Mouse (Mus musculus): ENCODE results near the gene Pias3.
A peak's percentile ranks its signal among the peaks of the same experiment; 100 is the strongest.
"Not testable (repeated sequence)": the region's sequence is repeated elsewhere in the genome, so short reads cannot be mapped to it uniquely, and the experiment has no call there.

Pias3 gene

DNA sequence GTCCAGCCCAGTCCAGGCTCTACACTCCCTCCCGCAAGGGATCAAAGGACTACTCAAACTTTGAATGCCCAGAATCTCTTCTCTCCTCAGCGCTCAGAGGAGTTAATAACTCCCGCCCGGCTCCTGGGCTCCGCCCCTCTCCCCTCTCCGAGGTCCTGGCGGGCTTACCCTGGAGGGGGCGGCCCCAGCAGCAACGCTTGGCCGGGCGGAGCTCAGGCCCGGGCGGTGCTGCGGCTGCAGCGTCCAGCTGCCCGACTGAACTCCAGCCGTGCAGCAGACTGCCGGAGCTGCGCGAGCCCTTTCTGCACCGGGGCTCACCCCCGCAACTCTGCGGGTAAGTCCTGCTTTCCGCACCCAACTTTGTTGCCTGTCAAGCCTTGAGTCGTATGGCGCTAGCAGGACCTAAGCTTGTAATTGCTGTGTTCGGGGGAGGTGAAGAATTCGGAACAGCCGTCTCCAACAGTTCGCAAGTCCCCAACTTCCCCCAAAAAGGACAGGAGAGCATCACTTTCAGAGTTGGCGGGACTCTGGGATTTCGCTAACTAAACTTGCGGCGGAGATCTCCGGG, at the start of gene Pias3:
Gene Pias3, plus strand, starts transcription at position 187 of the 568 bp plus-strand sequence.
- DNase-seq (ENCODE audit: low read depth, low spot score) = peak; percentile 32

DNA sequence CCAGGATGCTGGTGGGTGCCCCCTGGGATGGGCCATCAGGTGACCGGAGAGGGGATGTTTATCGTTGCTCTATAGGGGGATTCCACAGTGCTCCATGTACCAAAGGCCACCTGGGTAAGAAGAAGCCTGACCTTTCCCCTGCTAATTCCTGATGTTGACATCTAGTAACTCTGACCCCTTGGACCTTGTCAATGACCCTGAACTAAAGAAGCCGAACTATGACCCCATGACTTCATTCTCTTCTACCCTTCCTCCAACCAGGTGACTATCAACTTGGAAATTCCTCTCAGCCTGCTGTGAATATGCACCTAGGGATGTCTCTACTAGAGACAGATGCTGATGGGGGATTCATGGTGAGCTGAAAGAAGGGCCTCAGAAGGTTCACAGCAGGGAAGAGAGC, 48.8 kb upstream of the Pias3 start:
- DNase-seq (ENCODE audit: low read depth, low spot score) = no peak

GRCm38 (mm10) chr3:96660901-96661300, 35.3 kb upstream of the Pias3 start:
- DNase-seq (ENCODE audit: low read depth, low spot score) = no peak

- DNase-seq (ENCODE audit: low read depth, low spot score) = no peak
These were observed 33.4 kb upstream of the Pias3 start for GRCm38 (mm10) chr3:96662731-96663316.

DNA sequence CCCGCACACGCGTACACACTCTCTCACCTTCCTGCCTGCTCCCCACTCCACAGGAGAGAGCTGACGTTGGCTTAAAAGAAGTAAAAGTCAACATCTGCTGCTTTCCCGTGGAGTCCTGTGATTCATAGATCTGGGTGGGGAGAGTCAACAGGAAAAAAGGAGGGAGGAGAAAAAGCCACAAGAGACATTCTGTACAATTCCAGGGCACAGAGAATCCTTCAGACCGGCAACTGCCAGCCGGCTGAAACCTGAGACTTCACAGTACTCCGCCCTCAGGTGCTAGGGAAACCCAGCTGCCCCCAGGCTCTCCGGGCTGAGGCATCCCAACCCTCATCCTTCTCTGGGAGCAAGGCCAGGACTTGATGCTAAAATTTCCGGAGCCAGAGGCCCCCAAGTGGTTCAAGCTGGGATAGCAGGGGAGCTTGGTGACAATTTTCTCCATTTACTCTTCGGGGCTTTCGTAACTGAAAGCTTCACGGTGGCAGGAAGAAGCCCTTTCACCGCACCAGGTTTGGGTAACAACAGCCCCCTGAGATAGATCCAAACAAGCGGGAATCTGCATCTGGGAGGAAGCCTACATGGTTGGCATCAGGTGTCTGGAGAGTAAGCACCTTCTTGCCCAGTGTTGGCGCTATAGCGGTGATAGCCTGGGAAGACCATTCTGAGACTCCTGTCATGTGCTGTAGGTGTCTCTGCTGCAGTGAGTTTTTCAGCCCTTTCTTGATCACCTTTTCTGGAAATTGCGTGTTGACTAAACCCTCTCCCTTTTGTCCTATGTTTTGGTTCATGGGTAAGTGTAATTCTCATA, 32.5 kb upstream of the Pias3 start:
- DNase-seq (ENCODE audit: low read depth, low spot score) = no peak

- not testable (repeated sequence) for DNase-seq (ENCODE audit: low read depth, low spot score)
These were observed 30.3 kb upstream of the Pias3 start for GRCm38 (mm10) chr3:96665732-96666363.

DNA sequence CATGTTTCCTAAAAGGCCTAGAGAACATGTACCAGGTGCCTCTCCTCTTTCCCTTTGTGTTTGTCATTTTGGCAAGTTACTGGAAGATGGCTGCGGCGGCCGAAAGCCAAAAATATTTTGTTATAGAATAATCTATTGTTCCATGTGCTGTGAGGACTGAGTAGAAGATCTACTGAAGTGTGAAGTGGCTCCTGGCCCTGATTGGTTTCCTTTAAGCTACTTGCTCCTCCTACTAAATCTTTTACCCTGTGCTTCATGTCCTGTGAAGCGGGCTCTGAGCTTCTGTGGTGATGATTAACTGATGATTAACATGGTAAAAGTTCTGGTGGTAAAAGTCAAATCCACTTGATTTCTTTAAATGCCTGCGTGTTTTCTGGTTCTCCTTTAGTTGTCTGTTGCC, 29.3 kb upstream of the Pias3 start:
- no peak for DNase-seq (ENCODE audit: low read depth, low spot score)

- no peak for DNase-seq (ENCODE audit: low read depth, low spot score)
These were observed 28.9 kb upstream of the Pias3 start for GRCm38 (mm10) chr3:96667316-96667715.

DNA sequence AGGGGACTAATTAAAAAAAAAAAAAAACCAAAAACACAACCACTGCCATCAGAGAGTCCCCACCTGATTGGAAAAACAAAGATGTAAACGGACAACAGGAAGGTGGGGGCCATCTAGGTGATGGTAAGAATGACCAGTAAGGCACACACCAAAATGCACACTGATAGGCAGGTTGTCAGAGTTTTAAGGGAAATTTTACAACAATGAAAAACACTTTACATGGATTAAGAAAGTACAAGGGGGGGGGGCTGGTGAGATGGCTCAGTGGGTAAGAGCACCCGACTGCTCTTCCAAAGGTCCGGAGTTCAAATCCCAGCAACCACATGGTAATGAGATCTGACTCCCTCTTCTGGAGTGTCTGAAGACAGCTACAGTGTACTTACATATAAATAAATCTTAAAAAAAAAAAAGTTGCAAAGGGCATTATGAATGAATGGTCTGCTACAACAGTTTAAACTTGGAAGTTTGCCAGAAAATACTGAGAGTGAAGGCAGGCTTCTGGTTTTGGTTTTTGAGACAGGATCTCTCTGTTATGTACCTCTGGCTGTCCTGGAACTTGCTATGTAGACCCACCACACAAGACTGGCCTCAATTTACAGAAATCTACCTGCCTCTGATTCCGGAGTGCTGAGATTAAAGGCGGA, 27.6 kb upstream of the Pias3 start:
- DNase-seq (ENCODE audit: low read depth, low spot score) = no peak

DNA sequence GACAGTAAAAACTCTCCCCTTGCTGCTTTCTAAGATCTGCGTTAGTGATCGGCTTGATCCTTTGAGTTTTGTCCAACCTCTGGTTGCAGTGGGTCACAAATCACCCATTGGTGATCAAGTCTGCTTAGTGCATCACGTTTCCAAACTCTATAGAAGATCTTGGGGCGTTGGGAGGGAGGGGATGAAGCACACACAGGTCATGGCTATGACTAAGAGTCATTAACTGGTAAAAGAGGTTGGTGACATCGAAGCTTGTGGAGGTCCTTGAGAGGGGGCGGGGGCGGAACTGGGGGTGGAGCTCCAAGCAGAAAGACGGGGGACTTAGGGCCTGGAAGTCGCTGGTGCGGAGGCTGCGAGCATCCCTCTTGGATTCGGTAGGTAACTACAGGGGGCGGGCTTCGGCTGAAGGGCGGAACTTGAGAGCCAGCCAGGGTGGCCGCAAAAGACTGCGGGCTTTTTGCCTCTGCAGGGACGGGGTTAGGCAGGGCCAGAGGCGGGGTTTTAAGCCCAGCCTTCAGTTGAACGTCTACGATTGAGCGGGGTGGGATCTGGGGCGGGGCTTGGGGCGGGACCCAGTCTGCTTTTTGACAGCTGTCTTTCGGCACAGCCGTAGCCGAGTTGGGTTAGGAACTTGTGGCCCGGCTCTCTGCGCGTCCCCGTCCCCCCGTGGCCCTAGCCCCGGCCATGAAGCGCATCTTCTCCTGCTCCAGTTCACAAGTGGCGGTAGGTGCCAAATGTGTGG, 26.3 kb upstream of the Pias3 start, which contains the start of gene Ankrd35:
Gene Ankrd35, plus strand, starts transcription at position 405 of the 742 bp plus-strand sequence.
- peak; percentile 22 for DNase-seq (ENCODE audit: low read depth, low spot score)

- DNase-seq (ENCODE audit: low read depth, low spot score) = no peak
These were observed 24.7 kb upstream of the Pias3 start for GRCm38 (mm10) chr3:96671519-96671918.

- no peak for DNase-seq (ENCODE audit: low read depth, low spot score)
These were observed 22.7 kb upstream of the Pias3 start for GRCm38 (mm10) chr3:96673514-96673913.

GRCm38 (mm10) chr3:96674442-96674841, 21.7 kb upstream of the Pias3 start:
- DNase-seq (ENCODE audit: low read depth, low spot score) = no peak

GRCm38 (mm10) chr3:96675171-96675570, 21.0 kb upstream of the Pias3 start:
- no peak for DNase-seq (ENCODE audit: low read depth, low spot score)

DNA sequence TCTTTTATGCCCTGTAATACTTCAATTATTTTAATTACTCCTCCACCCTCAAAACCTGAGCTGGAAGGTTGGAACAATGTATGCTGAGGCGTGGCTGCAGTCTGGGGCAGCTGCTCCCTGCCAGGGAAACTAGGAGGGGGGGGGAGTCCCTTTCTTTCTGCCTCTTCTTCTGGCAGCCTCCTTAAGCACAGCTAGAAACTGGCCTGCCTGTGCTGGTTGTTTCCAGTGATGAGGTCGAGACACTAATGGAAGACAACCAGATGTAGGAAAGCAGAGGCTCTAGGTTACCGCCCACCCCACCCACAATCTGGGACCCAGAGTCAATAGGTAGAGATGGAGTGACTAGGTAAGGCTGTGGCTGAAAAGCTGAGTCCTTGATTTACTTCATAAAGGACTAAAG, 20.5 kb upstream of the Pias3 start:
- DNase-seq (ENCODE audit: low read depth, low spot score) = no peak

DNA sequence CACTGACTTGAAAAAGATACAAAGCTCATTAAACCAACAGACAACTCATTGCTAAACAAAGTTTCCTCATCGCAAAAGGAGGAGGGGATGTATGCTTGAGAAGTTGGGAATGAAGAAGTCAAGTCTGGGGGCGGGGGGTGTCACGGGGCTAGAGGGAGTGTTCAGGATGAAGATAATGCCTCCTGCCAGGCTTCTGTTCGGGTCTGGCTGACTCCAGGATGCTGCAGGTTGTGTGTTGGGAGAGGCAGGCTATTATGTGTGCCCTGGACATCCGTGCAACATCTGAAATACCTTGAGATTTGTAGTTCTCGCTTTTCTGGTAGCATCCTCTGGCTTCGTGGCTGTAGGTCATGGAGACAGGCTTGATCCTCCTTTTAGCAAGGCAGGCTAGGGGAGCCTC, 17.7 kb upstream of the Pias3 start:
- DNase-seq (ENCODE audit: low read depth, low spot score) = no peak

DNA sequence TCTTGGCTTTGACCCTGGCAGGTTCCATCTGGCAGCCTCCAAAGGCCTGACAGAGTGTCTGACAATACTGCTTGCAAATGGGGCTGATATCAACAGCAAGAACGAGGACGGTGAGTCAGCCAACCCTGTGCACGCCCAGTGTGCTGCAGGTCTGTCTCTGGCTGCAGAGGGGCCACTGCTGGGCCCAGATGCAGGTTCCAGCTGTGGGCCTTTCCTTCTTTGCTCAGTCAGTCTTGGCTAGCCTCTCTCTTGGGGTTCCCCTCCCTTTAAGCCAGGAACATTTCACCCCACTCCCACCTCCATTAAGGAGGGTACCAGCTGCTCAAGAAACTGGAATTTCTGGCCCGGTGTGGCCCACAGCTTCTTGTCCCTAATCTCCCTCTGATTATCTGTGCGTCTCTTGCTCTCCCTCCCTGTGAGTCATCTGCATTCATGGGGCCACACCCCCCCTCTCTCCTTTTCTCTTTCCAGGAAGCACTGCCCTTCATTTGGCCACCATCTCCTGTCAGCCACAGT, 17.0 kb upstream of the Pias3 start:
- DNase-seq (ENCODE audit: low read depth, low spot score) = no peak

GRCm38 (mm10) chr3:96680269-96680956, 15.8 kb upstream of the Pias3 start:
- DNase-seq (ENCODE audit: low read depth, low spot score) = no peak

DNA sequence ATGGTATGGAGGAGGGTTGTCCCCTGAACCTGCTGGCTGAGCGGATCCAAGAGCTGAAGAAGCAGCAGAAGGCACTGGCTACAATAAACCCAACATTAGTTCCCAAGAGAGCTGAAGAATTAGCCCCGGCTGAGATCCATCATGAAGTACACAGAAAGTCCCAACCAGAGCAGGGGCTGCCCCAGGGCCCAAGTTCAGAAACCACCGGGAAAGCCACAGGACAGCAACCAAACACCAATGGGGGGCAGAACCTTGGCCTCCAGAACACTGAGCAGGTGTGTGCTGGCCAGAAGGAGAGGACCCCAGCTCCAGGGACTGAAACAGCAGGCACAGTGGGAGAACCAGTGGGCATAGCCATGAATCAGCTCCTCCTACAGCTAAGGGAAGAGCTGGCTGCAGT, 12.7 kb upstream of the Pias3 start:
- no peak for DNase-seq (ENCODE audit: low read depth, low spot score)

DNA sequence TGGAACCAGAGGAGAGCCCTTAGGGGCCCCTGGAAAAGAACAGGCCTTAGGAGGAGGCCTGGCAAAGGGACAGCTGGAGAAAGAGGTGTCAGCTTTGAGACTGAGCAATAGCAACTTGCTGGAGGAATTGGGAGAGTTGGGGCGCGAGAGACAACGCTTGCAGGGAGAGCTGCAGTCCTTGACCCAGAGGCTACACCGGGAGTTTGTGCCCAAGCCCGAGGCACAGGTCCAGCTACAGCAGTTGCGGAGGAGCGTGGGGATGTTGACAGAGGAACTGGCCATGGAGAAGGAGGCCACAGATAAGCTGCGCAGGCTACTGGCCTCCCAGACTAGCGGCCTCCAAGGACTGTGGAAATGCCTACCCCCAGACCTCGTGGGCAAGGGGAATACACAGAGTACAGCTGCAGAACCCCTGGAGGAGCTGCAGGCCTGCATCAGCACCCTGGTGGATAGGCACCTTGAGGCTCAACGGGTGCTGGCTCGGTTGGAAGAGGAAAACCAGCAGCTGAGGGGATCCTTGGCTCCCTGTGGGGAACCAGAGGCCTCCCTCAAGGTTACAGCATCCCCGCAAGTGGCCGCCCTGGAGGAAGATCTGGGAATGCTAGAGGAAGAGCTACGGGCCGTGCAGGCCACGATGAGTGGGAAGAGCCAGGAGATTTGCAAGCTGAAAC, 11.9 kb upstream of the Pias3 start:
- no peak for DNase-seq (ENCODE audit: low read depth, low spot score)
